Mouse (Mus musculus): ENCODE data around the gene A430005L14Rik.

A430005L14Rik gene

DNA sequence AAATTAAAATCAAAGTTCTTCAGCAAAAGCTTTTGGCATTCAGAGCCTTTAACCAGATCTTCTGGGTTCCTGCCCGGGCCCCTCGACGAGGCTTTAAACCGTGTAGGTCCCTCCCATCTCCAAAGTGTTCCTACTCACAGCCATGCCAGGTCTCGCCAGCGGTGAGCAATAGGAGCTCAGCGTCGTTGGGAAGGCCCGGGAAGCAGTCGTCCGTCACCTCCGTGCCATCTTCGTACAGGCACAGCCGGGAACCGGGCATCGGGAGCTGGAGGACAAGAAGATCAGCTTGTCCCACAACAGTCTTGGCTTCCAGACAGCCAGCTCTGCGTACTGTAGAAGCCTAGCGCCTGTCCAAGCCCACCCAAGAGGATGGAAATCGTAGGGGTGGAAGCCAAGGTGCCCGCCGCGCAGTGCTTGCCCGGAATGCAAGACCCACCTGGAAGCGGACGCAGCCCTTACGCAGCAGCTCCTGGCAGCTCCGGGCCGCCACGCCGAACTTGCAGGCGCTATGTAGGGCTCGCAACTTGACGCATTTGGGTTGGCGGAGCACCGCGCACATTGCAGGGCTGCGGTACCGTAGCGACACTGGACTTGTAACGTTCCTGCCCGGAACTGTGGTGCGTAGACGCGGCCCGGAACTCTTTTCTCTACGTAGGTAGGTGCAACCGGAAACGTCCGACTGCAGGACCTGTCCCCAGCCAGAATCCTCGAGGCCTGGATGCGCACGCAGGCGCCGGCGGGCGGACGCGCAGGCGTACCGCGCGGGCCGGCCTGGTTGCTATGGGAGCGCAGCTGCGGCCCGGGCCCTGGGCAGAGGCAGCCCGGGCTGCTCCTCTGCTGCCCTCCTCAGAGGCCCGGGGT lies 17.6 kb downstream of the A430005L14Rik start, which contains the start of the genes Dffb and Cep104:
TSS of gene Dffb (minus strand) at position 696 of the 861 bp plus-strand sequence.
TSS of gene Cep104 (plus strand) at position 764 of the 861 bp plus-strand sequence.
- DNase-seq = peak; percentile 93

DNA sequence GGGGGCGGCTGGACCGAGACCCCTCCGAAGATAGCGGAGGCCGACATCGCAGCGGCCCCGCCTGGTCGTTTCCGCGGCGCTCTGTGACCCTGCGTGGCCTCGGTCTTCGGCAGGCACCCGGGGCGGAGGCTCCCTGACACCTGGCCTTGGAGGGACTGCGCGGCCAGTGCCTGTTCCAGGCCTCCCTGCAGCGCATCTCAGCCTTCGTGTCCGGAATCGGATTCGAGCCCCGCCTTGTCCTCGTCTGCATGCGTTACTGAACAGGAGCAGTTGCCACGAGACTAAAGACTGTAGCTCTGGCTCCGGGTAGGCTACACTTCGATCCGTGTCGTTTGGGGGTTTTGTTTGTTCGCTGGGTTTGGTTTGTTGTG lies 18.2 kb downstream of the A430005L14Rik start:
- no peak for DNase-seq

DNA sequence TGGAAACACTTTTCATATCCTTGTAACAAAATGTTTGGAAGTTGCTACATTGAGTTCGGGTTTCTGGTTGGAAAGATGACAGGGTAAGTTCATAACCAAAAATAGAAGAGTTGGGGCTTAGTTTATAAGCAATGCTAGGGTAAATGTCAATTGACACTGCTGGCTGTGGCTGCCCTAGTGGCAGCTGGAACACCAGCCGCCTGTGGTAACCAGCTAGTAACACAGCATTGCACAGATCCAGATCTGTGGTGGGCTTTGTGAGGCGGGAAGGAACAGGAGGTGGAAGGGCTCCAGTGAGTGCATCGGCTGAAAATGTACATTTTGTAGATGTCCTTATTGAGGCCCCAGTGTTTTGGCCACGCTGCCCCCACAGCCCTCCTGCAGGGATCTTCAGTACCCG lies 18.7 kb downstream of the A430005L14Rik start:
- DNase-seq = peak; percentile 10

DNA sequence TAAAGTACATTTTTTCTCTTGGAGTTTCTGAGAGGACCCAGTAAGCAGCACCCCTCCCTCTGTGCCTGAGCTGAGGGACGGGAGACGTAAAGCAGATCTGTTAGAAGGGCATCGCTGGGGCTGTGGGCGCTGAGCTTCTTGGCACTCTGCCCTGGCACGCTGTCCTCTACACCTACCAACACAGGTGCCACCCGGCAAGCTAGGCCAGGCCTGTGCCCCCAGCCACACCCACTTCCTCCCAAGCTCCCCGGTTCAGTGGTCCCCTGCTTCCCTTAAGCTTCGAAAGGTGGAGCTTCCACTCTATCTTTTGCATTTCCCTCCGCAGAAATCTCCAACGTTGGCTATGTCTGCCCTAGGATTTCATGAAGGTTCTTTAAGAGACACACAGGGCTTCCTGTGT lies 22.2 kb downstream of the A430005L14Rik start:
- DNase-seq = no peak

DNA sequence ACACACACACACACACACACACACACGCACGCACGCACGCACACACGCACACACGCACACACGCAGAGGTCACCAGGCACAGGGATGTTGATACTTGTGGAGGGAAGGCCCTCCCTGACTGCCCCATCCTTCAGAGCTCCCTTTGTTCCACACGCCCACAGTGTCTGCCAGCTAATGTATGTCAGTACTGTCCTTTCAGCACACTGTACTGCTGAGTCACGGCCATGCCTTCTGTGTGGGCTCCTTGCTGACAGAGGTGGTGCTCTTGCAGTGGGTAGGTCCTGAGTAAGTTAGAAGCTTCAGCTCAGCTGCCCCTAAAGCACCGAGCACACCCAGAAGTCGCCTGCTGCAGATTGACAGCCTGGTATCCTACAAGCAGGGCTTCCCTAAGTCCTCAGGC lies 23.4 kb downstream of the A430005L14Rik start:
- no peak for DNase-seq

DNA sequence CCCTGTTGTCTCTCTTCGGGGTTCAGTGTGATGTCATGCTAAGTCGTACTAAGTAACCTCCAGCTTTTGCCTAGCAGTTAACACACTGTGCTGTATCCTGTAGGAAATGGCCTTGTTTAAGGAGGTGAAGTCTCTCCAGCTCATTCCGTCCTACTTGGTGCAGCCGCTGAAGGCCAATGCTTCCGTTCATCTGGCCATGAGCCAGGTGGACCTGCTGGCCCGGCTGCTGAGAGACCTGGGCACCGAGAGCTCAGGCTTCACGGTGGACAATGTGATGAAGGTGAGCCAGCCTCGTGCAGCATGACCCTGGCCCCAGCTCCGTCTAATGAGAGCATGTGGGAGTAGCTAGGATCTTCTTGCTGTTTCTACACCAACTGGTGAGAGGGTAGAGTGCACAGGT lies 35.7 kb downstream of the A430005L14Rik start:
- DNase-seq = no peak

DNA sequence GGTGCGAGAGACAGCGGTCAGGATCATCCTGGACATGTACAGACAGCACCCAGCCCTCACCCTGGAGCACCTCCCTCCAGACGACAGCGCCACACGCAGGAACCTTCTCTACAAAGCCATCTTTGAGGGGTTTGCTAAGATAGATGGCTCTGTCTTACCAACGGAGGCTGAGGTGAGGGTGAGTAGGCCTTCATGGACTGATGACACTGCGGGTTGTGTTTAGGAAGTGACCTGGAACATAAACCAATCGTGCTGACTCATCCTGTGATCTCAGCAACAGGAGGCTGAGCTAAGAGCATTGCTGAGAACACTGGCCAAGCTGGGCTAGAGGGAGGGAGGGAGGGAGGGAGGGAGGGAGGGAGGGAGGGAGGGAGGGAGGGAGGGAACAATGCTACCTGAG lies 36.5 kb downstream of the A430005L14Rik start:
- no peak for DNase-seq

DNA sequence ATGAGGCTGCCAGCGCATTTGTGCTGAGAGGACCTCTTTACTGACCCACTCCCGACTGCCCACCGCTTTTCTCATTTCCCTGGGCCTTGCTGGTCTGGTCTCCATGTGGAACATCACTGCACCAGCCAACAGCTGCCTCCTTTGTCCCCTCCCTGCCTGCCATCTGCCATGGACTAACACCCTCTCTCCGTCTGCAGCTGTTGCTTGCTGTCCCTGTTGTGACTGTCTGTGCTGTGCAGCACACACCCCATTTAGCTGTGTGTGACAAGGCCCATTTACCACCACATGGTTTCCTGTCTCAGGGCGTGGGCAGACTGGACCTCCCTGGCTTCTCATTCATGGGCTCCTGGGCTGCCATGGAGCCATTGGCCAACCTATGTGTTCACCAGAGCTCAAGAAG lies 48.5 kb downstream of the A430005L14Rik start:
- no peak for DNase-seq

DNA sequence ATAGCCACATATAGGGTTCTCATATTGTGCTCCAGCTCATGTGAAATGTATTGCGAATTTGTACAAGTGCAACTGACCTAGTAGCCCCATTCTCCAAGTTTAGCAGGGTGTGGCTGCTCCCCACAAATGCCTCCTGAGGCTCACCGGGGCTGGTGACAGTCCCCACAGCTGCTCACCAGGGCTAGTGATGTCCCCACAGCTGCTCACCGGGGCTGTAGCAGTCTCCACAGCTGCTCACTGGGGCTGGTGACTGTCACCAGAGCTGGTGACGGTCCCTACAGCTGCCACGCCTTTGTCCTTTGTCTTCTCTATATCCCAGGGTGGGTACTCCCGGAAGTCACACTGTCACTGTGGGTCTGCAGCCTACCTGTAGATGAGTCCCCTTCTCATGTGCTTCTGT lies 49.2 kb downstream of the A430005L14Rik start:
- no peak for DNase-seq

DNA sequence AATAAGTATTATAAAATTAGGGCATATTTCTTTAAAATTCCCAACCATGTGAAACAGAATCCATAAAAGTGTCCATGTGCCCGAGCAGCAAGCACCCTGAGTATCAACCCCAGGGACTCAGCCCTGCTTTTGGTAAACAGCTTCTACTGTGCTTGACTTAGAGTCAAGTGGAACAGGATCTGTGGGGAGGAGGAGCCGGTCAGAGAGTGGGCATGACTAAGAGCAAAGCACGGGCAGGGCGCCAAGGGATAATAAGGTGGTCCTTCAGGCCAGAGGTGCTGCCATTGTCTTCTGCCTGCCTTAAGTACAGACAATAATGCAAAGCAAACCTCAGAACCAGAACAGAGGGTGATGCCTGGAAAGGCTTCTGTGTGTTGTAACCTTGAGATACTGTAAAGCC lies 50.7 kb downstream of the A430005L14Rik start:
- DNase-seq = no peak

DNA sequence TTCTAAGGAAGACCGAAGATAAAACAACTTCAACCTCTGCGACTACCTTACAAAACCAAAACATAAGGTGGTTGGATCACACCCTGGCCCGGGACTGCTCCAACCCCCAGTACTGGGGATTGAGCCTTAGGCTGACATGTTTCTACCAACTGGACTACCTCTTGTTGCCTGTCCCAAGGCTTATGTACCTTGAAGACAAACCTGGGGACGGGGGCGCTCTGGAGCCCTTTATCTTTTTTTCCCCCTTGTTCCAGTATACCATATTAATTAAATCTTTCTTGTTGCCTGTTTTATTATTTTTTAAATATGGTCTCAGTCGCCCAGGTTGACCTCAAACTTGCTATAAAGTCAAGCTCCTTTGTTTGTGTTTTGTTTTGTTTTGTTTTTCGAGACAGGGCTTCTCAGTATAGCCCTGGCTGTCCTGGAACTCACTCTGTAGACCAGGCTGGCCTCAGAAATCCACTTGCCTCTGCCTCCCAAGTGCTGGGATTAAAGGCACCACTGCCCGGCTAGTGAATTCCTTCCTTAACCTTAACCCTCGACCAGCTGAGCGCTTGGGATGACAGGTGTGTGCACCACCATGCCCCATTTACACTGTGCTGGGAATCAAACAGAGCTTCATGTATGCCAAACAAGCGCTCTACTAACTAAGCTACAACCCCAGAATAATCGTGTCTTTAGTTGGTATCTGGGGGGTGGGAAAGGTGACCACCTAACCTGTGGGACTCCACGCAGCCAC lies 54.0 kb downstream of the A430005L14Rik start:
- peak; percentile 21 for DNase-seq
